Mouse (Mus musculus): ENCODE measurements around the gene Cyp26c1. TPM values are rescaled to one million over a fixed set of nuclear protein-coding genes. Genes with fewer than 3 reads are reported as not detected.

The Cyp26c1 gene
- total RNA-seq, 2 experiments from 2014 or later: not detected

- intact Hi-C loops (cut with DNase I): no loop called here
Observed at GRCm38 (mm10) chr19:37698273-37699160, 13.1 kb downstream of the Cyp26c1 start.

GRCm38 (mm10) chr19:37699711-37700110 is 14.3 kb downstream of the Cyp26c1 start:
- DNase-seq: no peak
- intact Hi-C loops (cut with DNase I): loop anchor here (10.0 kb wide), 2 partner anchors 345 to 655 kb away; partner anchors contain the start of gene Myof

More at GRCm38 (mm10) chr19:37698273-37699160, 13.1 kb downstream of the Cyp26c1 start:
- DNase-seq: no peak

- intact Hi-C loops (cut with DNase I): loop anchor here (10.0 kb wide), 2 partner anchors 342 to 652 kb away; partner anchors contain the start of gene Myof
- DNase-seq: no peak
Observed at GRCm38 (mm10) chr19:37702377-37703076, 17.1 kb downstream of the Cyp26c1 start.

- peak; percentile 62 to 80 for DNase-seq
- intact Hi-C loops (cut with DNase I): loop anchor here (1.0 to 10.0 kb wide), 4 partner anchors 182 to 651 kb away; partner anchors contain the start of gene Myof
Observed at GRCm38 (mm10) chr19:37703902-37704509, 18.6 kb downstream of the Cyp26c1 start.

- intact Hi-C loops (cut with DNase I): loop anchor here (10.0 kb wide), 2 partner anchors 339 to 649 kb away; partner anchors contain the start of gene Myof
Observed at GRCm38 (mm10) chr19:37705722-37706121, 20.3 kb downstream of the Cyp26c1 start.

GRCm38 (mm10) chr19:37714681-37715080 is 29.3 kb downstream of the Cyp26c1 start:
- intact Hi-C loops (cut with DNase I): no loop called here
- DNase-seq: no peak

More at GRCm38 (mm10) chr19:37705722-37706121, 20.3 kb downstream of the Cyp26c1 start:
- DNase-seq: no peak

GRCm38 (mm10) chr19:37715980-37716379 is 30.6 kb downstream of the Cyp26c1 start:
- intact Hi-C loops (cut with DNase I): no loop called here

GRCm38 (mm10) chr19:37716524-37717175 is 31.3 kb downstream of the Cyp26c1 start:
- no peak for DNase-seq

More at GRCm38 (mm10) chr19:37715980-37716379, 30.6 kb downstream of the Cyp26c1 start:
- no peak for DNase-seq

GRCm38 (mm10) chr19:37719166-37719565 is 33.8 kb downstream of the Cyp26c1 start:
- DNase-seq: no peak
- intact Hi-C loops (cut with DNase I): no loop called here

More at GRCm38 (mm10) chr19:37716524-37717175, 31.3 kb downstream of the Cyp26c1 start:
- intact Hi-C loops (cut with DNase I): no loop called here

- no peak for DNase-seq
- intact Hi-C loops (cut with DNase I): no loop called here
Observed at GRCm38 (mm10) chr19:37724591-37724990, 39.2 kb downstream of the Cyp26c1 start.

- DNase-seq: no peak
- intact Hi-C loops (cut with DNase I): no loop called here
Observed at GRCm38 (mm10) chr19:37726585-37726984, 41.2 kb downstream of the Cyp26c1 start.

GRCm38 (mm10) chr19:37727366-37727765 is 42.0 kb downstream of the Cyp26c1 start:
- DNase-seq: no peak
- intact Hi-C loops (cut with DNase I): no loop called here

- no peak for DNase-seq
- intact Hi-C loops (cut with DNase I): no loop called here
Observed at GRCm38 (mm10) chr19:37735426-37735825, 50.0 kb downstream of the Cyp26c1 start.

GRCm38 (mm10) chr19:37738575-37738974 is 53.2 kb downstream of the Cyp26c1 start:
- intact Hi-C loops (cut with DNase I): no loop called here
- no peak for DNase-seq

- no peak for DNase-seq
- intact Hi-C loops (cut with DNase I): no loop called here
Observed at GRCm38 (mm10) chr19:37740043-37740442, 54.7 kb downstream of the Cyp26c1 start.

Other genes with a start within 250 kb of the Cyp26c1 start
- 10 to 100 TPM; 32.6 to 32.9 TPM for gene Exoc6, start 135.2 kb upstream of the Cyp26c1 start, total RNA-seq (2021)
- not detected for gene Cyp26a1, start 12.2 kb downstream of the Cyp26c1 start, total RNA-seq (2021)